Mouse (Mus musculus) R1 (cell line): Measurements from ENCODE around the gene Sh2b2.

Experiments used
- DNase-seq: peaks from one replicate; pipeline ENCODE4 v3.0.0-alpha.2; 2018; ENCODE audit warnings: low read depth, low spot score

The Sh2b2 gene

GRCm38 (mm10) chr5:136182049-136182448 is 64.3 kb downstream of the Sh2b2 start:
- DNase-seq: no peak

DNA sequence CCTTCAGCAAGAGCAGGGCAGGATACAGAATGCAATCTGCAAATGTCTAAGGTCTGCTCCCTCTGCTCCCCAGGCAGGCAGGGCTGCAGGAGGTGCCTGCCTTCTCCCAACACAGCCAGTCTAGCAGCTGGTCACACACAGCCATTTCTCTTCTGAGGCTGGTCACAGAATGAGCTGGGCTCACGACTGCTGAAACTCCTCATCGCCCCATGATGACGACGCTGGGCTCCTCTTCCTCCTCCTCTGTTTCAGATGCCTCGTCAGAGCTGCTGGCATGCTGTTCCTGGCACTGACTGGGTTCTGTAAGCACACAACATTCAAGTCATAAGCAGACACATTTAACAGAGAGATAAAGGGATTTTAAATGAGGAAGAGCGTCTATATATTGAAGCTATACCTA is 65.2 kb downstream of the Sh2b2 start:
- DNase-seq: no peak

- DNase-seq: peak; percentile 49
Observed at GRCm38 (mm10) chr5:136179594-136179993, 66.8 kb downstream of the Sh2b2 start.

GRCm38 (mm10) chr5:136173606-136174463 is 72.5 kb downstream of the Sh2b2 start:
- no peak for DNase-seq

GRCm38 (mm10) chr5:136172939-136173338 is 73.4 kb downstream of the Sh2b2 start:
- no peak for DNase-seq

- DNase-seq: no peak
Observed at GRCm38 (mm10) chr5:136171363-136172341, 74.7 kb downstream of the Sh2b2 start.

DNA sequence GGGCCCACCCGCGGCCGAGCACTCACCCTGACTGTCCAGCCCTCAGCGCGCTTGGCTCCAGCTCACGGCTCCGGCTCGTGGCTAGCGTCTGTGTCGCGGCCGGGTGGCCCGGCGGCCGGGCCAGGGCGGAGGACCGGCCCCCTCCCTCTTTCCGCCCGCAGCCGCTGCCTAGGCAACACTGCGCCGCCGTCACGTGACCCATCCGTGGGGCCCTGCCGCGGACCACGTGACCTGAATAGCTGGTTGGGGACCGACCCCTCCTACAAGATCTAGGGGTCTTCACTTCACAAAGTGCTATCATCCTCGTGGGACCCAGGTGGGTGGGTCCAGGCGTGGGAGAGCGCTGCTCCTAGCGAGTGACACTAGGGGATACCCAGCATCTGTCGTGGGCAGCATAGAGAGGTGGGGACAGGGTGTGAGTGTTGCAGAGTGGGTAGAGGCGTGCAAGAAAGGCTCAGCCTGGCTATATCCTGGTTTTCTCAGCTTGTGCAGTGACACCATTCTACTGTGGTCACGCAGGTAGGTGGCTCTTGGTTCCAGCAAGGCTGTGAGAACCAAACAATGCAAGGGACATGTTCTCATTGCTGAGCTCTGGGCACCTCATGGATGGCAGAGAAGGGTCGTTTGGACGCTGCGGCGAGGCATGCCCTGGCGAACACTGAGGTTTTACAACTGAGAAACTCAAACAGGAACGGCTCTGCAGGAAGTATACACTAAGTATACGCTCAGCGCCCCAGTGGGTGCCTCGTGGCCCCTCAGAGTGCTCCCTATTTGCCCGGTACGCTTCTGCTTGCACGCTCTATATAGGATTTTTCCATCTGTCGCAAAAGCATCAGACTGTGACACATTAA is 75.6 kb downstream of the Sh2b2 start, which contains the start of gene Orai2:
Gene Orai2 (minus strand): TSS at position 202 of the 851 bp plus-strand sequence.
- peak; percentile 49 for DNase-seq

GRCm38 (mm10) chr5:136169626-136170511 is 76.5 kb downstream of the Sh2b2 start:
- DNase-seq: no peak
